Mouse (Mus musculus): ENCODE results near the gene Cdk5rap2. TPM values are rescaled to one million over a fixed set of nuclear protein-coding genes. Genes with fewer than 3 reads are reported as not detected.
A peak's percentile ranks its signal among the peaks of the same experiment; 100 is the strongest.

Gene Cdk5rap2
- total and polyA plus RNA-seq, 2 experiments from 2014 or later = 5.7 to 12.2 TPM

DNA sequence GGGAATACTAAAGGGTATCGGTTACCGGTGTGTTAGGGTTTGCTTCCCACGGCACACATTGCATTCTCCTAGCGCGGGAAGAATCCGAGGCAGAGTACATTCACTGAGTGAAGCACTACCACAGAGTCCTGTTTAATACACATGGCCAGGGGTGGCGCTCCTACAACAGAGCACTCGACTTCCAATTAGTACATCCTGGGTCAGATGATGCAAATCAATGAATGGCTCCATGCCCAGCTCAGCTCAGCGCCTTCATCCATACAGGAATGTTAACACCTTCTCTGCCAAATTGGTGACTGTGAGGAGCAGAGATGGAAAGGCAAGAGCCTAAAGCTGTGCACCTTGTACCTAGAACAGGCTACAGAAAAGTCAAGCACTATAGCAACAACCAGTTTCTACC is 109.1 kb downstream of the Cdk5rap2 start:
- Histone ChIP-seq H3K4me2 (ENCODE audit: low read depth, low read length, poor library complexity, severe bottlenecking) (no peak overlapping the region), H3K36me3 (ENCODE audit: insufficient read depth, low read length) (peaks cover 16% of the 10 kb centered on the region), H3K4me3 (ENCODE audit: low read depth, low read length) (no peak overlapping the region), H3K9me3 (ENCODE audit: low read length) (no peaks in the 10 kb centered on the region), H3K9ac (replicated peaks; ENCODE audit: low read length, poor library complexity, severe bottlenecking) (no peak overlapping the region), H3K27me3 (ENCODE audit: insufficient read depth, low read length) (no peaks in the 10 kb centered on the region), H3K4me1 (ENCODE audit: insufficient read depth, low read length) (no peaks in the 10 kb centered on the region), H3K27ac (ENCODE audit: low read depth, low read length) (no peak overlapping the region)
- ATAC-seq (ENCODE audit: low FRiP score) = no peak
- peak; percentile 22 for TF ChIP-seq CTCF (IDR thresholded peaks at IDR 0.05)
- peak; percentile 52 for DNase-seq (ENCODE audit: low spot score)
- WGBS = 78% methylated on average over 9 of the region's 9 CpGs

- Histone ChIP-seq H3K36me3 (ENCODE audit: insufficient read depth, low read length) (0 out of 2 replicates have a peak, but pooled peaks cover 2% of the 10 kb centered on the region), H3K9me3 (ENCODE audit: low read length) (no peaks in the 10 kb centered on the region), H3K4me3 (ENCODE audit: low read depth, low read length) (no peak overlapping the region), H3K27me3 (ENCODE audit: insufficient read depth, low read length) (no peaks in the 10 kb centered on the region), H3K4me1 (ENCODE audit: insufficient read depth, low read length) (no peaks in the 10 kb centered on the region), H3K4me2 (ENCODE audit: low read depth, low read length, poor library complexity, severe bottlenecking) (no peak overlapping the region), H3K9ac (replicated peaks; ENCODE audit: low read length, poor library complexity, severe bottlenecking) (no peak overlapping the region), H3K27ac (ENCODE audit: low read depth, low read length) (no peak overlapping the region)
- no peak for TF ChIP-seq CTCF (IDR thresholded peaks at IDR 0.05)
- 86% methylated on average over 6 of the region's 6 CpGs for WGBS
- peak; percentile 21 for DNase-seq (ENCODE audit: low spot score)
- ATAC-seq (ENCODE audit: low FRiP score) = no peak
These were observed 120.9 kb downstream of the Cdk5rap2 start for GRCm38 (mm10) chr4:70289361-70289760.

GRCm38 (mm10) chr4:70283163-70283562 is 127.1 kb downstream of the Cdk5rap2 start:
- Histone ChIP-seq H3K27ac (ENCODE audit: low read depth, low read length) (no peak overlapping the region), H3K9ac (replicated peaks; ENCODE audit: low read length, poor library complexity, severe bottlenecking) (no peak overlapping the region), H3K27me3 (ENCODE audit: insufficient read depth, low read length) (no peaks in the 10 kb centered on the region), H3K9me3 (ENCODE audit: low read length) (no peaks in the 10 kb centered on the region), H3K4me1 (ENCODE audit: insufficient read depth, low read length) (no peaks in the 10 kb centered on the region), H3K36me3 (ENCODE audit: insufficient read depth, low read length) (peaks cover 7% of the 10 kb centered on the region; the same call in 1 of the 2 replicates), H3K4me3 (ENCODE audit: low read depth, low read length) (no peak overlapping the region), H3K4me2 (ENCODE audit: low read depth, low read length, poor library complexity, severe bottlenecking) (no peak overlapping the region)
- TF ChIP-seq CTCF (IDR thresholded peaks at IDR 0.05) = no peak
- DNase-seq (ENCODE audit: low spot score) (no peak), ATAC-seq (ENCODE audit: low FRiP score) (no peak)
- WGBS = 87% methylated on average over 9 of the region's 9 CpGs

DNA sequence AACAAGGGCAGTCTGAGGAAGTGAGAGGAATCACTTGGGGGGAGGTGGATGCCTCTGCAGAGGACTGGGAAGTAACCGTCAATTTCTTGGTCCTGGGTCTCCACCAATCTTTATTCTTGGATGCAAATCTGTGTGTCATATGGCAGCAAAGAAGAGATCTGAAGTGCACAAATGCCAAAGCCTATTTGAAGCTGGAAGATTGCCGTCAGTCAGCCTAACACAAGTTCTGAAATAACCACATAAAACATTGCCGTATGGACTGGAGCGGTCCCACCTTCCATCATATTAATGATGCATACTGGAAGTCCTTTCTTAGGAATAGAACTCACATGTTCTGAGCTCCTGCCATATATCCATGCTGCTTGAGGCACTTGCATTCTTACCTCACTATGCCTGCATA is 131.4 kb downstream of the Cdk5rap2 start:
- no peaks in the 10 kb centered on the region for H3K4me1 ChIP-seq (ENCODE audit: insufficient read depth, low read length)
- TF ChIP-seq CTCF (IDR thresholded peaks at IDR 0.05) = no peak
- ATAC-seq (ENCODE audit: low FRiP score) = no peak
- WGBS = 90% methylated on average over 4 of the region's 4 CpGs
- no peak overlapping the region for H3K4me3 ChIP-seq (ENCODE audit: low read depth, low read length)
- DNase-seq (ENCODE audit: low spot score) = no peak
- H3K4me2 ChIP-seq (ENCODE audit: low read depth, low read length, poor library complexity, severe bottlenecking) = no peak overlapping the region
- H3K9me3 ChIP-seq (ENCODE audit: low read length) = no peaks in the 10 kb centered on the region
- H3K9ac ChIP-seq (replicated peaks; ENCODE audit: low read length, poor library complexity, severe bottlenecking) = no peak overlapping the region
- peaks cover 4% of the 10 kb centered on the region; the same call in 1 of the 2 replicates for H3K36me3 ChIP-seq (ENCODE audit: insufficient read depth, low read length)
- H3K27me3 ChIP-seq (ENCODE audit: insufficient read depth, low read length) = no peaks in the 10 kb centered on the region
- H3K27ac ChIP-seq (ENCODE audit: low read depth, low read length) = no peak overlapping the region

DNA sequence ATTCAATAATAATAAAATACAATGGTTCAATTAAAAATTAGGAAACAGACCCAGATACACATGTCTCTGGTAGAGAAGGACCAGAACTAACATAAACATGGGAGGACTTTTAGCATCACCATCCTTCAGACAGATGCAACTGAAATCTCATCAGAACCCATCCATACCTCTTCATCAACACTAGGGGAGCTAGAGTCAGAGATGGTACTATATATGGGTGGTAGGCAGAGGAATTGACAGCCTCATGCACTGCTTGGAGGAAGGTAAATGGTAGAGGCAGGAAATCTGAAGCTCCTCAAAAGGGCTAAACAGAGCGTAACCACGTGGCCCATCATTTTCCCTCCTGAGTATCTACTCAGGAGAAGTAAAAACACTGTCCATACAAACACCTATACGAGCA is 132.2 kb downstream of the Cdk5rap2 start:
- no peak for DNase-seq (ENCODE audit: low spot score)
- Histone ChIP-seq H3K4me1 (ENCODE audit: insufficient read depth, low read length) (no peaks in the 10 kb centered on the region), H3K4me3 (ENCODE audit: low read depth, low read length) (no peak overlapping the region), H3K9me3 (ENCODE audit: low read length) (no peaks in the 10 kb centered on the region), H3K27ac (ENCODE audit: low read depth, low read length) (no peak overlapping the region), H3K27me3 (ENCODE audit: insufficient read depth, low read length) (no peaks in the 10 kb centered on the region), H3K9ac (replicated peaks; ENCODE audit: low read length, poor library complexity, severe bottlenecking) (no peak overlapping the region), H3K36me3 (ENCODE audit: insufficient read depth, low read length) (0 out of 2 replicates have a peak, but pooled peaks cover 3% of the 10 kb centered on the region), H3K4me2 (ENCODE audit: low read depth, low read length, poor library complexity, severe bottlenecking) (no peak overlapping the region)
- TF ChIP-seq CTCF (IDR thresholded peaks at IDR 0.05) = peak; percentile 42
- no peak for ATAC-seq (ENCODE audit: low FRiP score)
- 94% methylated on average over 3 of the region's 3 CpGs for WGBS

GRCm38 (mm10) chr4:70272943-70273342 is 137.3 kb downstream of the Cdk5rap2 start:
- no peaks in the 10 kb centered on the region for H3K36me3 ChIP-seq (ENCODE audit: insufficient read depth, low read length)
- DNase-seq (ENCODE audit: low spot score) (no peak), ATAC-seq (ENCODE audit: low FRiP score) (no peak)
- H3K27ac ChIP-seq (ENCODE audit: low read depth, low read length) = no peak overlapping the region
- no peak overlapping the region for H3K4me3 ChIP-seq (ENCODE audit: low read depth, low read length)
- TF ChIP-seq CTCF (IDR thresholded peaks at IDR 0.05) = no peak
- H3K9me3 ChIP-seq (ENCODE audit: low read length) = no peaks in the 10 kb centered on the region
- 95% methylated on average over 4 of the region's 4 CpGs for WGBS
- no peak overlapping the region for H3K4me2 ChIP-seq (ENCODE audit: low read depth, low read length, poor library complexity, severe bottlenecking)
- H3K4me1 ChIP-seq (ENCODE audit: insufficient read depth, low read length) = no peaks in the 10 kb centered on the region
- H3K27me3 ChIP-seq (ENCODE audit: insufficient read depth, low read length) = no peaks in the 10 kb centered on the region
- no peak overlapping the region for H3K9ac ChIP-seq (replicated peaks; ENCODE audit: low read length, poor library complexity, severe bottlenecking)

Measured in midbrain, postnatal 0 days (tissue).